Mouse (Mus musculus) layer of hippocampus, postnatal 25 days (tissue): Measurements from ENCODE around the gene Kank1. TPM values are rescaled to one million over a fixed set of nuclear protein-coding genes. Genes with fewer than 3 reads are reported as not detected.

Experiments
- DNase-seq, 2 experiments: peaks; one replicate each; pipeline ENCODE4 v3.0.0; 2022; ENCODE audit warnings: mixed read lengths in 2 of 2, low spot score in 1 of 2; ENCODE audit errors: extremely low spot score in 1 of 2
- total RNA-seq, 2 experiments: library from RNA; stranded (reverse); gene quantifications; 2 replicates each; pipeline ENCODE4 v1.2.3; 2021

Kank1 gene
- total RNA-seq, 2 experiments from 2014 or later = 24.8 to 29.2 TPM

DNA sequence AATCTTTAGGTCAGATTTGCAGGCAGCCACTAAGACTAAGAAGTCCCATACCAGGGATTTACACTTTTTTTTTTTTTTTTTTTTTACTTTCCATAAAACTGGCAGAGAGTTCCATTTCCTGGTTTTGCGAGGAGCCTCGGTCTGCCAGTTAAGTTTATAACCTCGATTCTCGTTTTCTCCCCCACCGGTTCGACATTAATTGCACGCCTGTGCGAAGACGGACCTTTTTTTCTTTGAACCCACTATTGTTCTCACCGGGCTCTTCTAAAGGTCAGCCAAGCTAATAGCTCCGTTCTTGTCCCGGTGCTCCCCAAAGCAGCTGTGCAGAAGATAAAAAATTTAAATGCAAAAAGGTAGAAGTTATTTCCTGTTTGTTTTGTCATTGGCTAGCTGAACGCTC, 12.5 kb downstream of the Kank1 start:
- no peak for DNase-seq

DNA sequence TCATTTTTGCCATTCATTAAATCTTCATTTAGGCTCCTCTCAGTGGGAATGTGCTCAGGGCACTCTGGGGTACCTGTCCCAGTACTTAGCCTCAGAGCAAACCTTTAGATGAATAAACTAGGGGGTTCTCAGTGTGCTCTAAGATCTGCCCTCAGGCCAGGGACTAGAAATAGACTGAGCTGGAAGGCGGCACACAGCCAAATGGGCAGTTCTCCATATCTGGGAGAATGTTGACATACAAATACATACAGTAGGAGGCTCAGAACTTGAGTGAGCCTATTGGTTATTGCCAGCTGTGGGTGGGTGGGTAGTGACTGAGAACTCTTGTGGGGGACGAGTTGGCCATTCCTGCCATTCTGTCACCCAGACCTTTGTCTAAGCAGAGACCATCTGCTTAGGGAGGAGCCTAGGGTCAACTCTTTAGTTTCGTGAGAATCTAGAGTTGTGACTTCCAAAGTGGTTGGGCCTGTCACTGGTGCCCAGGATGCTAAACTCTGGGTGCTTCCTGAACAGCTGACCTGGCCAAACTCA, 14.9 kb downstream of the Kank1 start:
- DNase-seq = no peak

DNA sequence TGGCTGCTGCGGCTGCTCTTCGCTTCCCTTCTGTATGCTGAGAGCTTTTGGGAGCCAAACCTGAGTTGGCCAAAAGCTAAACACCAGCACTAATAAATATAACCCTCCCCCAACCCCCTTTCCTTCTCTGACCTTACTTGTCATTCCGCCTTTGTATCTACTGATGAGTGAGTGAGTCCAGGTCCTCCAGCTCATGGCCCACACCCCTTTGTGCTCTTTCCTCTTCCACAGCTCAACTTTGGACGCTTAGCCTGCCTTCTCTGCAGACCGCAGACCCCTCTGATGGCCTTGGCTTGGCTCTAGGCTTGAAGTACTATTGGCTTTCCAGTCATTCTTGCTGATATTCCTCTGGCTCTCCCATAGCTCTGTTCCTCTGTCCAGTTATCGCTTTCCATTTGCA, 16.4 kb downstream of the Kank1 start:
- no peak for DNase-seq

DNA sequence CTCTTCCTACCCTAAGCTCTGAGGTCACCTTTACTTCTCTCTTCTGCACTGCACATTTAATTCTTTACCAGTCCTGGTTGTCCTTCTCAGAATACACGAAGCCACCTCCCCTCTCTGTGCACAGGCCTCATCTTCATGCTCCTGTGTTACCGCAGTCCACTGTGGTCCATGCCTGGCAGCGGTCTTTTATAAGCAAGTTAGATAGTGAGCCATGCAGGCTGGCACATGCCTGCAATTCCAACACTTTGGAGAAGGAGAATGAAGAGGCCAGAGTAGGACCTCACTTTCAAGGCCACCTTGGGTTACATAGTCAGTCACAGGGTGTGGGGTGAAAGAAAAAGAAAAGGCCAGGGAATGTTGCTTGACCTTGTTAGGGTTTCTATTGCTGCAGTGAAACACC, 16.9 kb downstream of the Kank1 start:
- DNase-seq = no peak

DNA sequence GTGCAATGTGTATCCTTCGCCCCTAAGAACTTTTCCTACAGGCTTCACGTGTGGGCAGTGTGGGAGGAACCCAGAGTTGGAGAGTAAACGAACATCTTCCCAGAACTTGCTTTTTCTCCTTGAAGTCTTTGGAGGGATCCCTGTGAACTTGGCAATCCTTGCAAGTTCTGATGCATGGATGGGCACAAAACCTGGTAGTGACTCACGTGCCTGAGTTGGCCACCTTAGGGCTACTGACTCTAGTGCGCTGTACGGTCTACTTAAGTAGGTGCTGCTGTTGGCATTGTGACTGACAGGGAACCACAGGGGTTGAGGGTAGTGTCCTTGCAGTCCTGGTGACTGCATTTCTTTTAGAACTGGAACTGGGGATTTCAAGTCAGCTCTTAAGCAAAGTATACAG, 21.5 kb downstream of the Kank1 start:
- no peak for DNase-seq

DNA sequence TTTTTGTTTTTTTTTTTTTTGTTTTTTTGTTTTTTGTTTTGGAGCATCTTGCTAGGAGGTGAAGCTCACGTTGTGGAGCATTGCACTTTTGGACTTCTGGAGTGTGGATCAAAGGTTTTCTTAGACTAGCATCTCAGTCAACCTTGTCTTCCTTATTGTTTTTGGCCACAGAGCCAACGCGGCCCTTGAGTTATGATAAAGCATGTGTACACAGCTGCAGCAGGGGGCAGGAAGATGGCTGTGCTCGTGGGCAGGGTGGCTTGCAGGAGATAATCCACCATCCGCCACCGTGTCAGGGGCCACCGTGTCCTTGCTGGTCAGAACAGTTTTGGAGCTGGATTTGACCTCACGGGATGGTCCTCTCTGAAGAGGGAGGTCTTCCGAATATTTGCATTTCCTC, 29.4 kb downstream of the Kank1 start:
- no peak for DNase-seq

DNA sequence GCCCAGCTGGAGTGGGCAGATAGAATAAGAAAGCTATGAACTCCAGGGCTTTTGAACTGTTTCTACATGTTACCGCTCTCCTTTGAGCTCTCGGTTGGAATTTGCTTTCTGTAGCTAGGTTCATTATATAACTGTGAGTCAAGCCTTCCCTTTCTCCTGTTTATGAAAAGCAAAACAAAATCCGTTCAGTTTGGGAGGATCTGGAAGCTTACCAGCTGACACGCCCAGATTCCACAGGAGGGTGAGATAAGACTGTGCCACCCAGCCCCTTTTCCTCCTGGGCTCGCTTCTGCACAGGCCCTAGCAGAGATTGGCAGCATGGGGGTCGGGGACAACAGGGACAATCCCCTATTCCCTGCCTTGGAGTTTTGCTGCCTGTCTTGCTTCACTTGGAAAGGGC, 30.5 kb downstream of the Kank1 start:
- peak in 1 of 2 experiments; percentile 13 for DNase-seq

DNA sequence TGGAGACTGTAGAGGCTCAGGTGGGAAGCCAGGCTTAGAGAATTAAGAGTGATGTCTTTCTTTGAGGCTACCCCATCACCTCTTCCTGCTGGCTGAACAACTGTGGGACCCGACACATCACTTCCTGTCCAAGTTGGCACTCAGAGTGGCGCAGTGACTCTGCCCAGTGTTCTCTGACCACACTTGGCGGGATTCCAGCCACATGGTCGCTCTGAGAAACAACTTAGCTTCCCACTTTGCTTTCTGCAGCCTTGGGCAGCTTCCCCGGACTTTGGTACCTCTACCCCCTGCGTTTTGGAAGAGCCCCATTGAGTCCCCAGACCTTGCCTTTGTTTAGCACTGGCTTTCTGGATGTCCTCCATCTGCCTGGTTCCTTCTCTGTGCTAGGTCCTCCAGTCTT, 31.8 kb downstream of the Kank1 start:
- DNase-seq = peak; percentile 20 to 61

DNA sequence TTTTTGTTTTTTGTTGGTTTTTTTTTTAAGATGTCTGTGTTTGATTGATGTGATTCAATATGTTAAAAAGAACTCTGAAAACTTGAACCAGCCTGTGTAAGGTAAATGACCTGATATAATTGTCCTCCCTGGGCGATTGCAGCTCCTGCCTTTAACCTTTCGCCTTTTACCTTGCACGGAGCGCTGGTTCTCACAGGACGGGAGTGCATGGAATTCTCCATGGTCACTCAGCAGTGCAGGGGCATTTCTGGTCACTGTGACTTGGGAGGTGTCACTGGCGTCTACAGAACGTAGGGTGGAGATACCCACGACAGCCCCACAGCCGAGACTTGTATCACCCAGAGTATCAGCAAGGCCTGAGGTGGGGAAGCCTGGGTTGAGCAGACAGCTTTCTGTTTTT, 34.8 kb downstream of the Kank1 start:
- no peak for DNase-seq

DNA sequence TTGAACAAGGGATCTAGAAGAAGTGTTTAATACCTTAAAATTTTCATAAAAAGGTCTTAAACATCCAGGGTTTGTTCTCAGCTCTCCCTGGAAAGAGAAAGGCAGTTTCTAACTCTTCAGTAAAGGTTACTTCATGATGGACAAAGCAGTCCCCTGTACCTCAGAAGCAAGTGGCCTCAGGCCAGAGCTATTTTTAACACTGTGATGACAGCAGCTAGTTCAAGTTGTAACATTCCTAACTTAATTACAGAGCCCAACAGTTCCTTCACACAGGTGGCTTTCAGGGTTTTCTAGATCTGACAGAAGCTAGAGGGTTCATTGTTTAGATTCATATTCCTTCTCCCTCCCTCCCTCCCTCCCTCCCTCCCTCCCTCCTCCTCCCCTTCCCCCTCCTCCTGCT, 36.4 kb downstream of the Kank1 start:
- DNase-seq = no peak

DNA sequence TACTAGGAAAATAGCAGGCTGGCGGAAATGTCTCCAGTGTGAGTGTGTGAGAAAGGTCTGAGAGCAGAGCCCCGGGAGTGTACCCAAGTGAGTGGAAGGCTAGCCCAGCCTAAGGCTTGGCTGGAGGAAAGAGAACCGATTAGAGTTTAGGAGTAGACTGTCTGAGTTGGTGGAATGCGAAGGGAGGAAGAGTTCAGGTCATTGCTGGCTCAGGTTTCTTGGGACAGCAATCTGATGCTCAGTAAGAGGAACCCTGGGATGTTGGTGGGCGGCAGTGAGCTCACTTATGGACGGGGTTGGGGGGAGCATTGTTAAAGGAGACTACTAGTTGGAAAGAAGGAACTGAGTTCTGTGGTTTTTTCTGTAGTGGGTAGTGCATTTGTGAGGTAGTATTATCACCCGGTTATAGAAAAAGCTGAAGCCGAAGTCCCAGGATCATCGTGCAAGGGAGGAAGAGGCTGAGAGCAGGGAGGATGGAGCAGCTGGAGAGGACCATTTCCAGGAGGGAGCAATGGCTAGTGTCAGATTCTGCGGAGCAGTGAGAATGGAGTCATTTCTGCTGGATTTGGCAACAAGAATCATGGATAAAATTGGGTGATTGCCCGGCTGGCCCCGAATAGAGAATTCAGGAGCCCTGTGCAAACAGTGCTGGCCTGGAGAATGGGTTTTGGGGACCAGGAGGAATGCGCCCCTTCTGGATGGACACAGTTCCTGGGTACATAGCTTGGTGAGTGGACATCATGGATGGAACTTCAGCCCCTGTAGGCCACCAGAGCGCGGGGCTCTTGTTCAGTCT, 40.0 kb downstream of the Kank1 start:
- DNase-seq = no peak

DNA sequence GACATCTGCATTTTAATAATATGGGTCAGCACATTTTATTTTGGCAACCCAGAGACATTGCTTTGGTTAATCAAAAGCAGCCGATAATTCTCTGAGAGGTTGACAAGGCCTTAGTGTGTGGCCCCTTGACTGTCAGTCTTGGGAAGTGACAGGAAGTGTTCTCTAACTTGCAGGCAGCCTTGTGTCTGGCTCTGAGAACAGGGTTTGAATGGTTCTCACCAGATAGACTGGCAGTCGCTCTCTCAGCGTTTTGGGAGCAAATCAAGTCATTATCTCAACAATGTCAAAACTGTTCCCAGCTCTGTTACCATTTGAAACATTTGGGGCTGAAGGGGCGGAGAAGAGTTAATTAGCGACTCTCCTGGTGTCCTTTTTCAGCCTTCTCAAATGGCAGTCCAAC, 41.0 kb downstream of the Kank1 start:
- no peak for DNase-seq

DNA sequence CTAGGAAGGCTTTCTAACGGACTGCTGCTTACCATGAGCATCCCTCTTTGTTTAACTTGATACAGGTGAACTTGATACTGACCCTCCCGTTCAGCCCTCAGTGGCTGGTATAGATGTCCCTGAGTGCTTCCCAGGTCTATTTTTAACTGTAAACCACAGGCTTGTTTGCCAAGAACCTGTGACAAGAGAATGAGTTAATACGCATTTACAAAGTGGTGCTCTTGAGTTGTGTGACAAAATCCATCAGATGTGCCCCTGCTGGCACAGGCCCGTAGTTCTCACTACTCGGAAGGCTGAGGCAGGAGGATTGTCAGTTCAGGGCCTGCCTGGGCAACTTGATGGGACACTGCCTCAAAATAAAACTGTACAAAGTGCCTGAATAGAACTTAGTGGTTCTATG, 42.8 kb downstream of the Kank1 start:
- DNase-seq = no peak

DNA sequence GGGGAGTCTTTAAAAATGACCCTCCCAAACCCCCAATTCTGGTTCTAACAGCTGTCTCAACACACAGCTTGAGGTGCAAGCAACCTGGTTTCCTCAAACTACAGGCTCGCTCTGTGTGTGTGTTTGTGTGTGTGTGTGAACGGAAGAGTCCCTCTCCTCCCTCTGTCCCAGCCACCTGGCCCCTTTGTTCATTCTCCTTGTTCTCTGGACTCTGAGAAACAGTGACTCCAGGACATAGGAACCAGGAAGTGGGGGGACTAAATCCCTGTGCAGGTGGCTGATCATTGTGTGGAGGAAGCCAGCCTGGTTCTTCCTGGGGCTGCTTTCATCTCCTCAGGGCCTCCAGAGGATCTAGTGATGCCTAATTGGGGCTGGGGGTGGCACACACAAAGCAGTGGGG, 46.9 kb downstream of the Kank1 start:
- DNase-seq = no peak

DNA sequence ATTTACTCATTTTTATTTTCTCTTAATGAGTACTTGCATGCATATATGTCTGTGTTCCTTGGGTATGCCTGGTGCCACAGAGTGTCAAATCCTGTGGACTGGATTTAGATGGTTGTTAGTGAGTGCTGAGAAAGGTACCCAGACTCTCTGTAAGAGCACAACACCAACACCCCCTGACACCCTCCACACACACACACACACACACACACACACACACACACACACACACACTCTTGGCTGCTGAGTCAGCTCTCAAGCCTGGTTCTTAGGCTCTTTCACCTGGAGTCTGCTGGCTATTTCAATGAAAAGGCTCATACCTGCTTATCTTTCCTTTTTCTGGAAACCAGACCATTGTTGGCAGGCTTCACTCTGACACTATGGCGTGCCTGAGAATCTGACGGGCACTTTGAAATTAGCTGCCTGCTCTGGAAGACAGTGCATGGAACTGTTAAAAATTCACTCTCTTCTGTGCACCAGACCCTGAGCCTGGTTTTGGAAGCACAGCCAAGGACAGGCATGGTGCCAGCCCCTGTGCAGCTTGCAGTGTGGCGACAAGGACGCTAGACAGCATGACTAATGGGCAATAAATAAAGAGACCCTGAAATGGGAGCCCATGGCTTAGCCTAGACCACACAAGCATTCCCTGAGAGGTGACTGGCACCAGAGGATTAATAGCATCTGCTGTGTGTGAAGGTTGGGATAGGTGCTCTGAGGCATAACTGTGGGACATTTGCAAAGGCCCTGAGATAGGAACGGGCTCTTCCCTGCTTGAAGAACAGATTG, 49.2 kb downstream of the Kank1 start:
- peak; percentile 22 to 66 for DNase-seq

DNA sequence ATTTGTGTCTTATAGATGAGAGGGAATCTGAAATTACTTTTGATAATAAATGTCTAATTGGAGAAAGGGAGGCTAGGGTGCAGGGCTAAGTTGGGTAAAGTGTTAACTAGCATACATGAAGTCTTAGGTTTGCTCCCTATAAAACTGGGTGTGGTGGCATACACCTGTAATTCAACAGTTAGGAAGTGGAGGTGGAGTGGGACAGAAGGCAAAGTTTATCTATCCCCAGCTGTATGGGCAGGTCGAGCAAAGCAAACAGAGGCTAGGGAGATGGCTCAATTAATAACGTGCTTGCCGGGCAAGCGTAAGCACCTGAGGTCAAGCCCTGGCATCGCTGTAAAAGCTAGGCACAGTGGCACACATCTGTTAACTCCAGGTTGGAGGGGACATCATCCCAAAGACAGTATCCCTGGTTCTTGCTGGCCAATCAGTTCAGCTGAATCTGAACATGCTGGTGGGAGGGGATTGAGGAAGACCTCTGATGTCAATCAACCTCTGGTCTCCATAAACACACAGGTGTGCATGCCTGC, 54.3 kb downstream of the Kank1 start:
- no peak for DNase-seq

DNA sequence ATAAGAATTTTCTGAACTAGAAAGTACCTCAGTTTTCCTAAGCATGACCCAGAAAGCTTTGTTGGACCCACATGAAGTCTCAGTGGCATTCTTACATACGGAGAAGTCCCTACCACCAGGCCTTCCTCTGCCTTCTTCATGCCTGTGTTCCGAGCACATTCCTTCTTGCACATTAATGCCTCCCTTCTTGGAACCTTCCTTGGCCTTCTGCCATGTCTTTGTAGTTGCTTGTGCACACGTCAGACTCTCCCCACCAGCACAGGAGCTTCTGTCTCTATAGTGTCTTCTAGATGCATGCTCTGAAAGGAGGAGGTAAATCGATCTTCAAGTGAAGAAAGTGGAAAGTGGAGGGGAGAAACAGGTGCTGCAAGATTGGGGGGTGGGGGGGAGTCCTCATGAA, 58.4 kb downstream of the Kank1 start:
- DNase-seq = no peak

DNA sequence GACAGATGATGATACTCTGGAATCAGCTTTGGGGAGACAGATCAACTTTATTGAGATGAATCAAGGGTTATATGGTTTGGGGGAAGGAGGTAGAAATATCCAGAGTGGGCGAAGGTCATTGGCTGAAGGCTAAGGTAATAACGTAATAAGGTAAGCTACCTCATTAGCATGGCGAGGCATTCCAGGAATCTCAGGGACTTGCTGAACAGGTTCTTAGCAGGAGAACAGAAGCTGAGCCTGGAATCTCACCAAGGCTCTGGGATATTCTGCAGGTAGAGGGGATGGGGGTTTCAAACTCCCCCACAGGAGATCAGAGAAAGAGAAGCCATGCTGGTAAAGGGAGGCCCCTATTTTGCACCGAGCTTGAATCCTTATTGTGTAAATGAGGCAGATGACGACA, 60.5 kb downstream of the Kank1 start:
- no peak for DNase-seq

DNA sequence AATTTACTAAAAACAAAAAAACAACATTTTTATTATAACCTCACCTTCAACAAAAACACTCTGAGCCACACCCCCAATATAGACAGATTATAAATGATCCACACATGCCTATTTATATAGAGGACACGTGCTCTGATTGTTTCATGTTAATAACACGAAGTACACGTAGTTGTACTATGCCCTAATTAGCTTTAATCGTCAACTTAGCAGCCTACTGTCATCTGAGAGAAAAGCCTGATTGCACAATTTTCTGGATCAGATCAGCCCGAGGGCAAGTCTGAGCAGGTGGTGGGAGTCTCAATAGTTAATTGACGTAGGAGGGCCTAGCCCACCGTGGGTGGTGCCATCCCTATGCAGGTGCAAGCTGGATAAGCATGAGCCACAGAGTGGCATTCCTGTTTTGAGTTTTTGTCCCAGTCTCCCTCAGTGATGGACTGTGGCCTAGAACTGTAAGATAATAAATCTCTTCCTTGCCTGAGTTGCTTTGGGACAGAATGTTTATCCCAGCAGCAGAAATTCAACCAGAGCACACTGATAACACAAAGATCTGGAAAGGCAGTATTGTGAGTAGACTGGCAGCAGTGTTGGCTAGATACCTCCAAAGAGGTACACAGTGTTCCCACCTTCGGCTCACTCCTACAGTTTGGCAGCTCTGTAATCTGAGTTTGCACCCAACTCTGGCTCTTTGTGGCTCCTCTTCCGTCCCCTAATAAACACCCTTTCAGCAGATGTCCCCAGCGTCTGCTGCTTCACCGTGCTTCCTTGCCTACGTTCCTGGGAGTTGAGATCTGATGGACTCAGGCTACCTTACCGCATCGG, 63.3 kb downstream of the Kank1 start:
- no peak for DNase-seq

DNA sequence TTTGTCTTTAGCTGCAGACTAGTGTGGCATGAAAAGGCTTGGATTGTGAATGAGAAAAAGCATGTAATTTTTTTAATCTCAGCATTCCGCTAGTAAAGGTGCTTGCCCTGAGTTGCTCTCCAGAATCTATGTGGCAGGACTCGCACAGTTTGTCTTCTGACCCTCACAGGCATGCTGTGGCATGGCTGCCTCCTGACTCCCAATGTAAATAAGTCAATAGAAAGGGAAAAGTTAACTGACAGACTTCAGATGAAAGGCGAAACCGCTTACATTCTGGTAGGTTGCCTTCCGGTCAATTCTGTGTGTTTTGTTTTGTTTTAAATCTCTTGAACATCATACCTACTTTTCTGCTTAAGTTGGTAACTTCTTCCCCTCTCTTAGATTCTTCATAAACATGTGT, 64.4 kb downstream of the Kank1 start:
- no peak for DNase-seq

DNA sequence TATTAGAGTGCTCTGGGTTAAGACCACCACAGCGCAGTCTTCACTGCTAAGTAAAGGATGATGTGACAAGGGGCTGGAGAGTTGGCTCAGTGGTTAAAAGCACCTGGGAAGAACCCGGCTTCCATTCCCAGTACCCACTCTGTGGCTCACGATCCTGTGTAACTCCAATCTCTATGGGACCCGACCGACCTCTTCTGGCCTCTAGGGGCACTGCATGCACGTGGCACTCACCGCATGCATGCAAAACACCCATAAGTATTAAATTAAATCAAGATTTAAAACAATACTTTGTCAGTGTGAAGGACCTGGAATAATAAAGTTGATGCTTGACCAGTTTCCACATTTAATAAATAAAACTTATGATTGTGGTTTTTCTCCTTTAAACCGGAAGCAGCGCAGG, 69.5 kb downstream of the Kank1 start:
- DNase-seq = no peak
